Mouse (Mus musculus) lung, postnatal 36 days (tissue): ENCODE results near the gene Npcd.

ENCODE experiments used
- DNase-seq: peaks from one replicate; pipeline ENCODE4 v3.0.0; 2022; ENCODE audit warnings: mixed read lengths

The Npcd gene

GRCm38 (mm10) chr15:79802304-79802703, 31.7 kb downstream of the Npcd start:
- no peak for DNase-seq

- DNase-seq, result no peak
These were observed 32.4 kb downstream of the Npcd start for GRCm38 (mm10) chr15:79801646-79802045.

- no peak for DNase-seq
These were observed 33.3 kb downstream of the Npcd start for GRCm38 (mm10) chr15:79800701-79801100.

GRCm38 (mm10) chr15:79798591-79798990, 35.4 kb downstream of the Npcd start:
- no peak for DNase-seq

- DNase-seq, result no peak
These were observed 36.4 kb downstream of the Npcd start for GRCm38 (mm10) chr15:79797680-79798079.

- no peak for DNase-seq
These were observed 36.9 kb downstream of the Npcd start for GRCm38 (mm10) chr15:79797096-79797495.

GRCm38 (mm10) chr15:79796256-79796655, 37.8 kb downstream of the Npcd start:
- DNase-seq, result no peak

GRCm38 (mm10) chr15:79794173-79794572, 39.9 kb downstream of the Npcd start:
- DNase-seq, result no peak

- no peak for DNase-seq
These were observed 41.0 kb downstream of the Npcd start for GRCm38 (mm10) chr15:79793076-79793475.

GRCm38 (mm10) chr15:79792455-79792854, 41.6 kb downstream of the Npcd start:
- DNase-seq, result no peak

GRCm38 (mm10) chr15:79791502-79791901, 42.5 kb downstream of the Npcd start:
- DNase-seq, result peak; percentile 62

GRCm38 (mm10) chr15:79790905-79791304, 43.1 kb downstream of the Npcd start:
- DNase-seq, result no peak

- no peak for DNase-seq
These were observed 43.9 kb downstream of the Npcd start for GRCm38 (mm10) chr15:79790111-79790510.

- no peak for DNase-seq
These were observed 46.2 kb downstream of the Npcd start for GRCm38 (mm10) chr15:79787815-79788214.

GRCm38 (mm10) chr15:79785056-79785455, 49.0 kb downstream of the Npcd start:
- DNase-seq, result no peak

GRCm38 (mm10) chr15:79777749-79778148, 56.3 kb downstream of the Npcd start, which contains the start of gene Dnal4:
Gene Dnal4 (minus strand): TSS chr15:79777849.
- no peak for DNase-seq

- no peak for DNase-seq
These were observed 58.4 kb downstream of the Npcd start for GRCm38 (mm10) chr15:79775662-79776061.

GRCm38 (mm10) chr15:79774117-79775027, 59.7 kb downstream of the Npcd start:
- peak; percentile 98 for DNase-seq

GRCm38 (mm10) chr15:79770629-79771240, 63.3 kb downstream of the Npcd start:
- DNase-seq, result no peak

GRCm38 (mm10) chr15:79768302-79768701, 65.7 kb downstream of the Npcd start:
- DNase-seq, result peak; percentile 46

- DNase-seq, result no peak
These were observed 66.6 kb downstream of the Npcd start for GRCm38 (mm10) chr15:79767327-79767961.

GRCm38 (mm10) chr15:79766586-79767071, 67.4 kb downstream of the Npcd start:
- DNase-seq, result no peak

- peak; percentile 55 for DNase-seq
These were observed 67.9 kb downstream of the Npcd start for GRCm38 (mm10) chr15:79766168-79766567.
